Mouse (Mus musculus): ENCODE measurements around the gene Lrp2.

GRCm38 (mm10) chr2:69612237-69612636 is 26.4 kb upstream of the Lrp2 start:
- TF ChIP-seq POLR2A (IDR thresholded peaks at IDR 0.05; ENCODE audit: control insufficient read depth, extremely low read depth, insufficient read depth, low read length, poor library complexity), result no peak
- TF ChIP-seq CTCF (IDR thresholded peaks at IDR 0.05; ENCODE audit: borderline replicate concordance, control insufficient read depth, extremely low read depth, insufficient read depth, low read length, poor library complexity), result no peak
